Mouse (Mus musculus): ENCODE measurements around the gene Abcc8. TPM values are rescaled to one million over a fixed set of nuclear protein-coding genes. Genes with fewer than 3 reads are reported as not detected.
A peak's percentile ranks its signal among the peaks of the same experiment; 100 is the strongest.
"Not testable (repeated sequence)": the region's sequence is repeated elsewhere in the genome, so short reads cannot be mapped to it uniquely, and the experiment has no call there.

Gene Abcc8
- polyA plus RNA-seq, 1 experiment from 2014 or later: 2.5 TPM

GRCm38 (mm10) chr7:46204046-46204471 is 24.2 kb upstream of the Abcc8 start:
- ATAC-seq (ENCODE audit: low read depth): no peak
- WGBS: 33% methylated on average over 11 of the region's 11 CpGs
- Histone ChIP-seq H3K27ac (ENCODE audit: low read length) (no peak overlapping the region), H3K4me2 (ENCODE audit: low read depth, low read length) (no peak overlapping the region), H3K4me3 (ENCODE audit: low read length) (no peak overlapping the region), H3K9me3 (ENCODE audit: control insufficient read depth, low read length) (no peaks in the 10 kb centered on the region), H3K27me3 (ENCODE audit: control insufficient read depth, insufficient read depth, low read depth, low read length) (no peaks in the 10 kb centered on the region), H3K9ac (ENCODE audit: low read length) (no peak overlapping the region), H3K36me3 (ENCODE audit: control insufficient read depth, insufficient read depth, low read length) (no peaks in the 10 kb centered on the region), H3K4me1 (replicated peaks; ENCODE audit: control insufficient read depth, insufficient read depth, low read length) (no peaks in the 10 kb centered on the region)

GRCm38 (mm10) chr7:46201649-46202048 is 21.8 kb upstream of the Abcc8 start:
- Histone ChIP-seq H3K27ac (ENCODE audit: low read length) (no peak overlapping the region), H3K4me1 (replicated peaks; ENCODE audit: control insufficient read depth, insufficient read depth, low read length) (no peaks in the 10 kb centered on the region), H3K4me2 (ENCODE audit: low read depth, low read length) (no peak overlapping the region), H3K36me3 (ENCODE audit: control insufficient read depth, insufficient read depth, low read length) (no peaks in the 10 kb centered on the region), H3K4me3 (ENCODE audit: low read length) (no peak overlapping the region), H3K9me3 (ENCODE audit: control insufficient read depth, low read length) (no peaks in the 10 kb centered on the region), H3K27me3 (ENCODE audit: control insufficient read depth, insufficient read depth, low read depth, low read length) (no peaks in the 10 kb centered on the region), H3K9ac (ENCODE audit: low read length) (no peak overlapping the region)
- 15% methylated on average over 14 of the region's 14 CpGs for WGBS
- 0 out of 2 replicates have a peak, but pooled peaks have one; percentile 42 for ATAC-seq (ENCODE audit: low read depth)

- Histone ChIP-seq H3K9me3 (ENCODE audit: control insufficient read depth, low read length) (no peaks in the 10 kb centered on the region), H3K4me2 (ENCODE audit: low read depth, low read length) (no peak overlapping the region), H3K27ac (ENCODE audit: low read length) (no peak overlapping the region), H3K4me1 (replicated peaks; ENCODE audit: control insufficient read depth, insufficient read depth, low read length) (no peaks in the 10 kb centered on the region), H3K27me3 (ENCODE audit: control insufficient read depth, insufficient read depth, low read depth, low read length) (no peaks in the 10 kb centered on the region), H3K4me3 (ENCODE audit: low read length) (no peak overlapping the region), H3K9ac (ENCODE audit: low read length) (no peak overlapping the region), H3K36me3 (ENCODE audit: control insufficient read depth, insufficient read depth, low read length) (no peaks in the 10 kb centered on the region)
- no peak for ATAC-seq (ENCODE audit: low read depth)
- 66% methylated on average over 6 of the region's 6 CpGs for WGBS
These were observed 20.2 kb upstream of the Abcc8 start for GRCm38 (mm10) chr7:46200021-46200420.

DNA sequence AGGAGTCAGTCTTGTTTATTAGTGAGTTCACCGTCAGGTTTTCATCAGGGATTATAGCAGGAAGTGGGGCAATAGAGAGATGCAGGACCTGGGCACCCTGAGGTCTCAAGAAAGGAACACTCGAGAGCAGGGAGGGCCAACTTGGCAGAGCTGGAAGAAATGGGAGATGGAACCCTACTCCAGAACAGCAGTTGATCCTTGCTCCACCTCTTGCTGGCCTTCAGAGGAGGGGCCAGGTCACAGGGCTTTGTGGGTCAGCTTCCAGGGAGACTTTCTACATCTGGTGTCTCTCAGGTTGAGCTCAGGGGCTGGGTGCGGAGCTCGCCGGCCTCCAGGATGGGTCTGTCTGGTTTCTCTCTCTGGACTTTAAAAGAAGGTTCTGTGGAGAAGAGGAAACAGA is 15.5 kb upstream of the Abcc8 start:
- no peak overlapping the region for H3K4me2 ChIP-seq (ENCODE audit: low read depth, low read length)
- no peaks in the 10 kb centered on the region for H3K27me3 ChIP-seq (ENCODE audit: control insufficient read depth, insufficient read depth, low read depth, low read length)
- no peak for ATAC-seq (ENCODE audit: low read depth)
- no peaks in the 10 kb centered on the region for H3K4me1 ChIP-seq (replicated peaks; ENCODE audit: control insufficient read depth, insufficient read depth, low read length)
- H3K4me3 ChIP-seq (ENCODE audit: low read length): no peak overlapping the region
- no peaks in the 10 kb centered on the region for H3K9me3 ChIP-seq (ENCODE audit: control insufficient read depth, low read length)
- H3K9ac ChIP-seq (ENCODE audit: low read length): no peak overlapping the region
- WGBS: 76% methylated on average over 5 of the region's 5 CpGs
- no peaks in the 10 kb centered on the region for H3K36me3 ChIP-seq (ENCODE audit: control insufficient read depth, insufficient read depth, low read length)
- no peak overlapping the region for H3K27ac ChIP-seq (ENCODE audit: low read length)

GRCm38 (mm10) chr7:46184232-46184631 is 4.4 kb upstream of the Abcc8 start:
- Histone ChIP-seq H3K4me2 (ENCODE audit: low read depth, low read length) (no peak overlapping the region), H3K4me1 (replicated peaks; ENCODE audit: control insufficient read depth, insufficient read depth, low read length) (peaks cover 4% of the 10 kb centered on the region; the same call in 1 of the 2 replicates), H3K4me3 (ENCODE audit: low read length) (no peak overlapping the region), H3K27ac (ENCODE audit: low read length) (no peak overlapping the region), H3K9ac (ENCODE audit: low read length) (no peak overlapping the region), H3K27me3 (ENCODE audit: control insufficient read depth, insufficient read depth, low read depth, low read length) (peaks cover 22% of the 10 kb centered on the region), H3K9me3 (ENCODE audit: control insufficient read depth, low read length) (no peaks in the 10 kb centered on the region), H3K36me3 (ENCODE audit: control insufficient read depth, insufficient read depth, low read length) (no peaks in the 10 kb centered on the region)
- ATAC-seq (ENCODE audit: low read depth): no peak

GRCm38 (mm10) chr7:46181590-46181989 is 1.8 kb upstream of the Abcc8 start:
- Histone ChIP-seq H3K27me3 (ENCODE audit: control insufficient read depth, insufficient read depth, low read depth, low read length) (peaks cover 35% of the 10 kb centered on the region), H3K27ac (ENCODE audit: low read length) (no peak overlapping the region)
- peak; percentile 54; the same call in 1 of the 2 replicates for ATAC-seq (ENCODE audit: low read depth)

DNA sequence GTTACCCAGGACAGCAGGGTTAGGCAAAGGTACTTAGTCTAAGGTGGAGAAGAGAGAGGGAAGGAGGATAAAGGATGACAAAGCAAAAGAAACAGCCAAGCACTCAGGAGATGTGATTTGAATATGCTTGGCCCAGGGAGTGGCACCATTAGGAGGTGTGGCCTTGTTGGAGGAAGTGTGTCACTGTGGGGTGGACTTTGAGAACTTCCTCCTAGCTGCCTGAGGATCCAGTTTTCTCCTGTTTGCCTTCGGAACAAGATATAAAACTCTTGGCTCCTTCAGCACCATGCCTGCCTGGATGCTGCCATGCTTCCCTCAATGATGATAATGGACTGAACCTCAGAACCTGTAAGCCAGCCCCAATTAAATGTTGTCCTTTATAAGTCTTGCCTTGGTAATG is 10.9 kb downstream of the Abcc8 start:
- H3K36me3 ChIP-seq (ENCODE audit: control insufficient read depth, insufficient read depth, low read length); H3K4me3 ChIP-seq (ENCODE audit: low read length); H3K27me3 ChIP-seq (ENCODE audit: control insufficient read depth, insufficient read depth, low read depth, low read length); H3K4me2 ChIP-seq (ENCODE audit: low read depth, low read length); ATAC-seq (ENCODE audit: low read depth); H3K9me3 ChIP-seq (ENCODE audit: control insufficient read depth, low read length); H3K9ac ChIP-seq (ENCODE audit: low read length); H3K4me1 ChIP-seq (replicated peaks; ENCODE audit: control insufficient read depth, insufficient read depth, low read length); H3K27ac ChIP-seq (ENCODE audit: low read length): not testable (repeated sequence)
- WGBS: 83% methylated on average over 1 of the region's 1 CpGs

More at GRCm38 (mm10) chr7:46181590-46181989, 1.8 kb upstream of the Abcc8 start:
- no peak overlapping the region for H3K9ac ChIP-seq (ENCODE audit: low read length)
- no peak overlapping the region for H3K4me2 ChIP-seq (ENCODE audit: low read depth, low read length)
- H3K4me1 ChIP-seq (replicated peaks; ENCODE audit: control insufficient read depth, insufficient read depth, low read length): peaks cover 4% of the 10 kb centered on the region; the same call in 1 of the 2 replicates
- WGBS: 7% methylated on average over 3 of the region's 3 CpGs
- H3K9me3 ChIP-seq (ENCODE audit: control insufficient read depth, low read length): no peaks in the 10 kb centered on the region
- no peaks in the 10 kb centered on the region for H3K36me3 ChIP-seq (ENCODE audit: control insufficient read depth, insufficient read depth, low read length)
- no peak overlapping the region for H3K4me3 ChIP-seq (ENCODE audit: low read length)

DNA sequence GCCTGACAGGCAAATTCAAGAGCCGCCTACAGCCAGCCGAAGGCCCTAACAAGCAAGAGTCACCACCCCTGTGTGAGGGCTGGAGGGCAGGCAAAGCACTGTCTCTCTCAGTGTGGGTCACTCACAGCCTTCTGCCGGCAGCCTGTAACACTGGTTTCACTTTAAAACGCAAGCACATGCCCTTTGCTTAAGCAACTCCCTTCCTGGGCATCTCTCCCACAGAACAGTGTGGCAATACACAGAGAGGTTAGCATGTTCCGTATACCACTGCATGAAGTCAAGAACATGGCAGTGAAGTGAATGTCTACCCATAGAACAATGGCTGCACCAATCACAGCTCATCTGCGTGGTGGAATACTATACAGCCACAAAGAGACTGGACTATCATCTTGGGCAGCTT is 11.4 kb downstream of the Abcc8 start:
- Histone ChIP-seq H3K36me3 (ENCODE audit: control insufficient read depth, insufficient read depth, low read length) (no peaks in the 10 kb centered on the region), H3K4me2 (ENCODE audit: low read depth, low read length) (no peak overlapping the region), H3K4me3 (ENCODE audit: low read length) (no peak overlapping the region), H3K9ac (ENCODE audit: low read length) (no peak overlapping the region), H3K4me1 (replicated peaks; ENCODE audit: control insufficient read depth, insufficient read depth, low read length) (no peaks in the 10 kb centered on the region), H3K27me3 (ENCODE audit: control insufficient read depth, insufficient read depth, low read depth, low read length) (no peaks in the 10 kb centered on the region), H3K9me3 (ENCODE audit: control insufficient read depth, low read length) (no peaks in the 10 kb centered on the region), H3K27ac (ENCODE audit: low read length) (no peak overlapping the region)
- WGBS: 89% methylated on average over 6 of the region's 6 CpGs
- ATAC-seq (ENCODE audit: low read depth): no peak

DNA sequence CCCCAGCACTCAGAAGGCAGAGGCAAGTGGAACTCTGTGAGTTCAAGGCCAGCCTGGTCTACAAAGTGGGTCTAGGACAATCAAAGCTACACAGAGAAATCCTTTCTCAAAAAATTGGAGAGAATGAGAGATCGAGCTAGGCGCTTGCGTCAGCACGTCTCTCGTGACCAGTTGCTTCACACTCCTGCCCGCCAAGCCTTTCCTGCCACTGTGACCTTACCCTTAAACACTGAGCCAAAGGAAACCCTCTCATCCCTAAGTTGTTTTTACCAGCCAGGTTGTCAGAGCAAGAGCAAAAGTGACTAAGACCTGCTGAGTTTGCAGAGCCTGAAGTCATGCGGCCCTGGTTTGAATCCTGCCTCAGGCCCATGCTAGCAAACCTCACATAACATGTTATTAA is 11.9 kb downstream of the Abcc8 start:
- 87% methylated on average over 7 of the region's 7 CpGs for WGBS
- Histone ChIP-seq H3K4me3 (ENCODE audit: low read length) (no peak overlapping the region), H3K27ac (ENCODE audit: low read length) (no peak overlapping the region), H3K9ac (ENCODE audit: low read length) (no peak overlapping the region), H3K9me3 (ENCODE audit: control insufficient read depth, low read length) (no peaks in the 10 kb centered on the region), H3K4me2 (ENCODE audit: low read depth, low read length) (no peak overlapping the region), H3K36me3 (ENCODE audit: control insufficient read depth, insufficient read depth, low read length) (no peaks in the 10 kb centered on the region), H3K27me3 (ENCODE audit: control insufficient read depth, insufficient read depth, low read depth, low read length) (no peaks in the 10 kb centered on the region), H3K4me1 (replicated peaks; ENCODE audit: control insufficient read depth, insufficient read depth, low read length) (no peaks in the 10 kb centered on the region)
- no peak for ATAC-seq (ENCODE audit: low read depth)

- Histone ChIP-seq H3K36me3 (ENCODE audit: control insufficient read depth, insufficient read depth, low read length) (no peaks in the 10 kb centered on the region), H3K4me2 (ENCODE audit: low read depth, low read length) (no peak overlapping the region), H3K27ac (ENCODE audit: low read length) (no peak overlapping the region), H3K9me3 (ENCODE audit: control insufficient read depth, low read length) (no peaks in the 10 kb centered on the region), H3K9ac (ENCODE audit: low read length) (no peak overlapping the region), H3K27me3 (ENCODE audit: control insufficient read depth, insufficient read depth, low read depth, low read length) (no peaks in the 10 kb centered on the region), H3K4me3 (ENCODE audit: low read length) (no peak overlapping the region), H3K4me1 (replicated peaks; ENCODE audit: control insufficient read depth, insufficient read depth, low read length) (no peaks in the 10 kb centered on the region)
- 88% methylated on average over 11 of the region's 11 CpGs for WGBS
- ATAC-seq (ENCODE audit: low read depth): no peak
These were observed 14.0 kb downstream of the Abcc8 start for GRCm38 (mm10) chr7:46165876-46166275.

Measured in lung, embryonic 16.5 days (tissue).